Mouse (Mus musculus) liver, adult 2 months (tissue): Measurements from ENCODE around the gene Mecom.

Source experiments
- CTCF ChIP-seq: fragments of 200-500 bp; IDR thresholded peaks from 2 replicates; pipeline ENCODE4 v1.5.1; 2011; ENCODE audit warnings: low read depth, low read length, control low read depth
- POLR2A ChIP-seq: fragments of 200-500 bp; IDR thresholded peaks from 2 replicates; pipeline ENCODE4 v1.6.1; 2011; ENCODE audit warnings: low read length, control low read depth; ENCODE audit not compliant: insufficient read depth; ENCODE audit errors: extremely low read depth

DNA sequence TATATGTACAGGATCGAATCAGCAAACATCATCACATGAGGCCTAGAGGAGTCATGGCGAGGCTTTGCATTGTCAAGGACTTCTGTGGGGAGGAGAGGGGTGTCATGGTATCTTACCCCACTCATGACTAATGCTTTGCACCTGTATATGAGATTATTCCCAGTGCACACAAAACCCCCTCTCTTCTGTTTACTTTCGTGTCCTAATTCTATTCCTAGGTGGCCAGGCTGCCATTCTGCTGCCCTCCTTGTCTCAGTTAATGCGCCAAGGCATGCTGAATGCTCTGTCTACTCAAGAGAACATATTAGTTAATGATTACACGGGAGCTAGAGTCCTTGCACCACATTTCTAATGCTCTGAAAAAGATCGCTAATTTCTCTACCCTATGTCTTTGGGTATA is 412.0 kb downstream of the Mecom start:
- TF ChIP-seq CTCF (no peak), POLR2A (no peak)
